Mouse (Mus musculus): ENCODE data around the gene Klb. TPM values are rescaled to one million over a fixed set of nuclear protein-coding genes. Genes with fewer than 3 reads are reported as not detected.

Klb gene
- polyA plus RNA-seq, 1 experiment from 2014 or later = 0.06 TPM

GRCm38 (mm10) chr5:65425251-65425650 lies 77.1 kb downstream of the Klb start:
- Histone ChIP-seq H3K9me3 (replicated peaks) (no peaks in the 10 kb centered on the region), H3K4me3 (no peak overlapping the region), H3K4me1 (0 out of 2 replicates have a peak, but pooled peaks cover 3% of the 10 kb centered on the region), H3K27me3 (ENCODE audit: low read depth, poor library complexity, severe bottlenecking) (no peaks in the 10 kb centered on the region), H3K36me3 (peaks cover 59% of the 10 kb centered on the region), H3K27ac (replicated peaks) (no peak overlapping the region)
- 85% methylated on average over 5 of the region's 5 CpGs for WGBS
- no peak for DNase-seq (ENCODE audit: low spot score)

- H3K9me3 ChIP-seq (replicated peaks) = no peaks in the 10 kb centered on the region
- no peak overlapping the region for H3K27ac ChIP-seq (replicated peaks)
- H3K36me3 ChIP-seq = peaks cover 31% of the 10 kb centered on the region
- no peaks in the 10 kb centered on the region for H3K27me3 ChIP-seq (ENCODE audit: low read depth, poor library complexity, severe bottlenecking)
- WGBS = 38% methylated on average over 4 of the region's 4 CpGs
- DNase-seq (ENCODE audit: low spot score) = no peak
- H3K4me3 ChIP-seq = no peak overlapping the region
- H3K4me1 ChIP-seq = 0 out of 2 replicates have a peak, but pooled peaks cover 3% of the 10 kb centered on the region
These were observed 80.2 kb downstream of the Klb start for GRCm38 (mm10) chr5:65428321-65428720.

GRCm38 (mm10) chr5:65429441-65429840 lies 81.3 kb downstream of the Klb start:
- Histone ChIP-seq H3K9me3 (replicated peaks) (no peaks in the 10 kb centered on the region), H3K27me3 (ENCODE audit: low read depth, poor library complexity, severe bottlenecking) (no peaks in the 10 kb centered on the region), H3K36me3 (peaks cover 22% of the 10 kb centered on the region), H3K27ac (replicated peaks) (no peak overlapping the region), H3K4me1 (peaks cover 6% of the 10 kb centered on the region), H3K4me3 (no peak overlapping the region)
- DNase-seq (ENCODE audit: low spot score) = no peak
- WGBS = 92% methylated on average over 5 of the region's 5 CpGs

Other genes starting within 250 kb of the Klb start
- 14.5 and 17.1 TPM in 2 replicates for gene Klhl5, start 240.8 kb upstream of the Klb start, polyA plus RNA-seq (2016; fragmentation: Nextera tagmentation; extraction: Ambion mirVana)
- gene Wdr19, start 148.6 kb upstream of the Klb start, polyA plus RNA-seq (2016; fragmentation: Nextera tagmentation; extraction: Ambion mirVana) = 12.4 and 12.7 TPM in 2 replicates
- 87.3 and 103 TPM in 2 replicates for gene Rfc1, start 12.6 kb upstream of the Klb start, polyA plus RNA-seq (2016; fragmentation: Nextera tagmentation; extraction: Ambion mirVana)
- 851 and 959 TPM in 2 replicates for gene Rpl9, start 43.1 kb downstream of the Klb start, polyA plus RNA-seq (2016; fragmentation: Nextera tagmentation; extraction: Ambion mirVana)
- gene Lias, start 43.2 kb downstream of the Klb start, polyA plus RNA-seq (2016; fragmentation: Nextera tagmentation; extraction: Ambion mirVana) = 68.0 and 74.1 TPM in 2 replicates
- 54.4 and 57.4 TPM in 2 replicates for gene Ugdh, start 87.6 kb downstream of the Klb start, polyA plus RNA-seq (2016; fragmentation: Nextera tagmentation; extraction: Ambion mirVana)
- gene Gm43552, start 144.5 kb downstream of the Klb start, polyA plus RNA-seq (2016; fragmentation: Nextera tagmentation; extraction: Ambion mirVana) = not detected in 2 replicates
- 68.6 and 78.9 TPM in 2 replicates for gene Smim14, start 188.9 kb downstream of the Klb start, polyA plus RNA-seq (2016; fragmentation: Nextera tagmentation; extraction: Ambion mirVana)
- 182 and 192 TPM in 2 replicates for gene Ube2k, start 188.9 kb downstream of the Klb start, polyA plus RNA-seq (2016; fragmentation: Nextera tagmentation; extraction: Ambion mirVana)